Mouse (Mus musculus) naive thymus-derived CD4-positive, alpha-beta T cell, adult 2 months (primary cell): ENCODE data around the gene Brd2.
A peak's percentile ranks its signal among the peaks of the same experiment; 100 is the strongest.

Experiments used
- DNase-seq: peaks from one replicate; pipeline ENCODE4 v3.0.0-alpha.2; 2011; ENCODE audit warnings: low read depth

Gene Brd2

DNA sequence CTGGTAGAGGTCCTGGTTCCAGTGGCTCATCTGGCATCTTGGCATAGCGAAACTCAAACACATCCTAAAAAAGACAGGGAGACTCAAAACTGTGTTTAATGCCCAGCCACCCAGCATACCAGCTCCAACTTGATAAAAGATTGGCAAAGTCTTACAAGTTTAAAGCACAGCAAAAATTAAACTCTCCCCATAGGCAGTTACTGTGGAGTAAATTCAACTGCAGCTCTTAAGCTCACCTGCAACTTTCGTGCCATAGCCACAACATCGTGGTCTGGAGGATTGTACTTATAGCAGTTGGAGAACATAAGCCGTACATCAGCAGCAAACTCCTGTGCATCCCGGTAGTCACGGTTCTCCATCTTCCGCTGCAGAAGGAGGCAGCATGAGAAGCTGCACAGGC, 8.3 kb downstream of the Brd2 start:
- peak; percentile 33 for DNase-seq

DNA sequence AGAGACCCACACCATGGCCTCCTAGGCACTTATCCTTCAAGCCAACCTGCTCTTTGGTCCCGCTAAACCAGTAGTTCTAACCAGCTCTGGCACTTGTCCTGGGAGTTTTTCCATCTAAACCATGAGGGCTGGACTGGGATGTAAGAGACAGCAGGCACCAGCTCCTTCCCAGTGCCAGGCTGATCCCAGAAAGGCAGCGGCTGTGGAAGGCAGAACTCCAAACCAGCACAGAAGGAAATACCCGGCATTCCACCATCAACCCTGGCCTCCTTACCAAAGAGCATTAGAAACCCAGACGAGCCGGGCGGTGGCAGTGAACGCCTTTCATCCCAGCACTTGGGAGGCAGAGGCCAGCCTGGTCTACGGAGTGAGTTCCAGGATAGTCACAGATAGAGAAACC, 12.1 kb downstream of the Brd2 start:
- DNase-seq: no peak

DNA sequence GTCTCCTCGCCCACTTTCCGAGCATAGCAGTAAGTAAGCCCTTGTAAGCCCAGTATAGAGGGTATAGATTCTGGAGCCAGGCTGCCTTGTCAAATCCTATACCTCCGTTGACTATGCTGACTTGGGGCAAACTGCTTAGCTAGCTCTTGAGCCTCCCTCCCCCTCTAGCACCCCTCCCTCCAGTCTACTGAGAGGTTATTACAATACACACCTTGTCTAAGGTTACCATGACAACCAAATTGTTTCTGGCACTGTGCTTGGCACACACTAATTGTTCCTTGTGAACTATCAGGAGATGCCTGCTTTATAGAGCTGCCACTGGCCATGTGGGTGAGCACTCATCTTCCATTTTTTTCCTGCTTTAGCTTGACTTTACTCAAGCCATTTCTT, 12.6 kb downstream of the Brd2 start:
- peak; percentile 54 for DNase-seq

DNA sequence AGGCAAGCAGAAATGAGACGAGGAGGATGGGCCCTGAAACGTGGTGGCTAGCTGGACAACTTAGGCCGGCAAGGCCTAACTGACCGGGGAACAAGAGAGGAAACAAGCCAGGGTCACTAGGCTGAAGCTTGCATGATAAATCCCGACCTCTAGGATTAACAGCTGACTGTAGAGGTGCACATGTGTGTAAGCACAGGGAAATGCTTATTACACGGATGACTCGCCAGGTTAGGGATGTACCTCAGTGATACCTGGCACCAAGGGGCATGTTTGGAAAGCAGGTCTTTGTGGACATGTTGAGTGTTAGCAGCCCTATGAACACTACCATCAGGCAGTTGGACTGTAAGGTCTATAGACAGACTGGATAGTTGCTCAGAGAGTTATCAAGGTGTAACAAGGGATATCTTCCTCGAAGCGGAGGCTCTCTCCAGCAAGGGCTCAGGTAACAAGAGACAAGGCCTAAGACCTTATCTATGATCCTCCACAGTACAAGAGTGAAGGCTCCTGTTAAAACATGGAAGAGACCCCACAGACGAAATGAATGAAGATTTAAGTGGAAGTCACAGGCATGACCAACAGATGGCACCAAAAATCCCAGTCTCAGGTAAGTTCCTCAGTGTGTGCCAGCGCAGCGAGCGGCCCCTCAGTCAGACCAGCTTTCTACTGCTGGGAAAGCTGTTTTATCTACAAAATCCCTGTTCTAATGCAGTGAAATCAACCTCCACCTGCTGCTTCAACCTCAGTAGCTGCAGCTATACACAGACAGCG, 13.2 kb downstream of the Brd2 start:
- peak; percentile 70 for DNase-seq

DNA sequence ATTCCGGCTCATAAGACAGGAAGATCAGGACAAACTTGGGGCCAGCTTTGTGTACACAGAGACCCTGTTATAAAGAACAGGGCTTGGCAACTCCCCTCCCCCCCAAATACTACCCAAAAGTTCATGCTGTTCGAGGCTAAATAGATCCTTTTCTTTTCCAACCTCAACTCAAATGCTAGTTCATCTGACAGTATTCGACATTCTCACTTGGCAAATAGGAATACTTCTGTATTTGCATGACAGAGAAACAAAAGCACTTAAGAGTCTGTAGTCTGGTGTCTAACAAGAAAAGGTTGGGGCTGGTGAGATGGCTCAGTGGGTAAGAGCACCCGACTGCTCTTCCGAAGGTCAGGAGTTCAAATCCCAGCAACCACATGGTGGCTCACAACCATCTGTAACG, 14.0 kb downstream of the Brd2 start:
- DNase-seq: peak; percentile 12

DNA sequence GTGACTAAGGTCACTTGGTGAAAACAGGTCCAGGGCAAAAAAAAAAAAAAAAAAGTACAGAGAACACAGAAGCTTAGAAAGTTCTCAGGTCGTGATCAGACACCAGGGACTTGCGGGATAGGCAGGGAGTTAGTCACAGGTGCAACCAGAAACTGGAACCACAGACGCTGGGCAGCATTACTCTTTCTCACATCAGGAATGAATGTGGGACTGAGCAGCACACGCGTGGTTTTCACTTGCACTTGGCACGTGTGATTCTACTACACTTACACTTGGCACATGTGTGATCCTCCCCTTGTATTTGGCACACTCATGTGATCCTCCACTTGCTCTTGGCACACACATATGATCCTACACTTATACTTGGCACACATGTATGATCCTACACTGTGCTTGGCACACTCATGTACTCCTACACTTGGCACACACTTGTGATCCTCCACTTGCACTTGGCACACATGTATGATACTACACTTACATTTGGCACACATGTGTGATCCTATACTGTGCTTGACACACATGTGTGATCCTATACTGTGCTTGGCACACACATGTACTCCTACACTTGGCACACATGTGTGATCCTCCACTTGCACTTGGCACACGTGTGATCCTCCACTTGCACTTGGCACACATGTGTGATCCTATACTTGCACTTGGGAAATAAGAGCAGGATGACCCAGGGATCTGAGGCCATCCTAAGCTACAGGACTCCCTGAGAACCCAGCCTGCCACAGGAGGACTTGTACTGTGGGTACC, 15.1 kb downstream of the Brd2 start:
- DNase-seq: peak; percentile 22

DNA sequence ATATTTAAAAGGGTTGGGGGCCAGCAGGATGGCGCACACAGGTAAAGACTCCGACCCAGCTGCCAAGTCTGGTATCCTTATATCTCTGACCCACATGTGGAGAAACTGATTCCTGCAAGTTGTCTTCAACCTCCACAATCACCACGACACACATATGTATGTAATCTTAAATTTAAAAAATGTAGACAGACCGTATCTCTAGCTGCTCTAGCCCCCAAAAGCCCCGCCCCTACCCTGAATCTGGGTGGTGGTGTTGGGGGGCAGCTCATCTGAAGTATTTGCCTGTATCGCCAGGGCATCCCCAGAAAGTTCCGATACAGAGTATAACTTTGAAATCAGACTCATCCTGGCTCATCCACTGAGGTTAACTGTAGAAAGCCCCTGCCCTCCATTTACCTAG, 15.9 kb downstream of the Brd2 start:
- DNase-seq: no peak

DNA sequence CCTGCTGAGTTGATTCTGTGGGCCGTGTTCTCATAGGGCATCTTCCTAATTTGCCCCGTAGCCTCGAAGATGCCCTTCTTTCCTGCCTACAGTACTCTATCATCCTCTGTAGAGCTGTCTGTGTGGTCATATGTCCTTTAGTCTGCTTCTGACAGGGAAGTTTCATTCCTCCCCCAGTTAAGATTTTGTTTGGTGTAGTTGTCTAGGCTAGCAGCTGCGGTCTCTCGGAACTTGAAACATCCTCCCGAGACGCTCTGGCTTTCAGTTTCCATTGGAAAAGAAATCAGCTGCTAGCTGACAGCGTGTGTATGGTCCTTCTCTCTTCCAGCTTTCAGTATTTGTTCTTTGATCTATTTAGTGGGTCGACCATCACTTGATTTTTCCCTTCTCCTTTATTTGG, 17.6 kb downstream of the Brd2 start:
- peak; percentile 15 for DNase-seq

DNA sequence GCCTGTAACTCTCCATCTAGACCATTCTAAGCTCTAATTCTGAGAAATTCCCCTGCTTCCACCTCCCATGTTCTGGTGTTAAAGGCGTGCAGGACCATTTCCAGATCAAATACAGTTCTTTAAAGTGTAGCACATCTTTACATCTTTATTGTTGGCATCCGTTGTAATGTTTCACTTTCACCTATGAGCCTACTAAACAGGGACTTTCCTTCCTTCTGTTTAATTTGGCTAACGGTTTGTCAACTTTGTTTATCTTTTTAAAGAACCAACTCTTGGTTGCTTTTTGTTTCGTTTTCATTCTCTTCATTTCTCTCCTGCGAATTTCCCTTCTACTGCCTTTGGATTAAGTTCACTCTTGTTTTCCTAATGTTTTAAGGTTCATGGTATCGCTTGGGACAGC, 19.6 kb downstream of the Brd2 start:
- DNase-seq: peak; percentile 82

DNA sequence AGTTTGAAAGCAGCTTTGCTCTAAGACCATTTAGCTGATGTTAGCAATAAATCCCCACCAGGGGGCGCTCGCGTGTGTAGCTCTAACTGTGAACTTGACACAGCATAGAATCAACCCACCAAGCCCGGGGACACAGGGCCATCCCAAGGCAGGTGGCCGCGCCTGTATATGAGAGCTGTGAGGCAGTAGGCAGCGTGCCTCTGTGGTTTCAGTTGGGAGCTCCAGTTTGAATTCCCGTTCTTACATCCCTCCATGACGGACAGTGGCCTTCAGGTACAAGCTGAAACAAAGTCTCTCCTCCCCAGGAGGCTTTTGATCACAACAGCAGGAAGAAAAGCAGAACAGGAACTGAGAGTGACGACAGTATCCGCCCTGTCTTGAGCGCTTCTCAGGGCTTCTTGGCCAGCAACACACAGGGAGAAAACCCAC, 20.8 kb downstream of the Brd2 start:
- peak; percentile 98 for DNase-seq

DNA sequence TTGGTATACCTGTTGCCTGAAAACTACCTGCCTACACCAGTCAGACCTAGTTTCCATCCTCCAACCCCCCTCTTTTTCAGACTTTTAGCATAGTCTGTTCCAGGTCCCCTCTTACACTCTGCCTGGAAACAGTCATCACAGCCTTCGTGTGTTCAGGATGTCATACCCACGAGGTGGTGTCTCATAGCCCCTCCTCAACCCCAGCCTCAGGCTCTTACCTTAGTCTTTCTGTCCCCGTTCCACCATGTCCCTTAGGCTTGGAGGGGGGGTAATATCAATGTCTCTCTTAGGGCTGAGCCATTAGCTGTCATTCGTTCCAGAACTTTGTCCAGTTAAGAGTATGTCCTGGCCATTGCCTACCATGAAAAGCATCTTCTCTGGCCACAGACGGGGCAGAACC, 21.2 kb downstream of the Brd2 start:
- DNase-seq: no peak

DNA sequence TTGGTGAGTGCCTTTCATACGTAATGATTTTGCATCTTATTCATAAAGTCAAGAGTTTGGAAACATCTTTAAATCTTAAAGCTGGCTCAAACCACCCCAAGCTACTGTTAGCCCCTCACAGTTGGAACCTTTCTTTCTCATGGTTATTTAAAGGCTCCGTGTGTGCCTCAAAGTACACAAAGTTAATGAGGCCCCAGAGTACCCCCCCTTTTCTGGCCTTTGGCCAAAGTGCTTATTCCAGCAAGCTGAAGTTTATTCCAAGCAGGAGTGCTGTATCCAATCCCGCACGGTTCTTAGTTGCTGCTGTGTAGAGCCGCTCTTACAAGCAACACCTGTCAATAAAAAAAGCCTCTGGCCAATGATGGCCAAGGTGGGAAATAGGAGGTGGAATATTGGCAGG, 22.9 kb downstream of the Brd2 start:
- no peak for DNase-seq

DNA sequence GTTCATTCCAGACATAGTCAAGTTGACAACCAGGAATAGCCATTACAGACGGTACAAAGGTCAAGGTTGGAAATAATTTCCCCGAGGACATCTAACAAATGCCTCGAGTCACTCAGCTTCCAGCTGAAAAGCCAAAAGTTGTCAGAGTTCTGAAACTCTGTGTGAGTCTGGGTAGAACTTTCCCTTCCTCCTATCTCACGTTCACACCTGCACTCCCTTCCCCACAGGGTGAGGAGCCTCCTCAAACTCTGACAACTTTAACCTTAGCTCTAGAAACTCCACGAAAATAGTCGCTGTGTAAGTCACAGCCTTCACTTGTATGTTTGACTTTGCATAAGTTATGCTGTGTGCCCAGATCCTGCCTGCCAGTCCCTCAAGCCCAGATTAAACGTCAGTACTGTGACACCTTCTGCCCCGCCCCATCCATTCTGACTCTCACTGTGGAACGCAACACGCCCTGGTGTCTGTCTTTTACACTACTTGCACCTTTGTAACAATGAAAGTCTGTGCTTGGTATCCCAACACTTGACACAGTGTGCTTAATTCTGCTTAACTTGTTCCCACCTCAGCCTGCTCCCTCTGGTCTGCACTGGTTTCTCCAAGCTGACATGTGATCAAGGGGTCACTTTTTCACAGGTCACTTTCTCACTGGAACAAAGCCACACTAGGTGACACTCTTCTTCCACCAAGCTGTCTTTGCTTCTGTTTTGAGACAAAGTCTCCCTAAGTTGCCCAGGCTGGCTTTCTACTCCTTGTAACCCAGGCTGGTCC, 23.5 kb downstream of the Brd2 start:
- DNase-seq: no peak

DNA sequence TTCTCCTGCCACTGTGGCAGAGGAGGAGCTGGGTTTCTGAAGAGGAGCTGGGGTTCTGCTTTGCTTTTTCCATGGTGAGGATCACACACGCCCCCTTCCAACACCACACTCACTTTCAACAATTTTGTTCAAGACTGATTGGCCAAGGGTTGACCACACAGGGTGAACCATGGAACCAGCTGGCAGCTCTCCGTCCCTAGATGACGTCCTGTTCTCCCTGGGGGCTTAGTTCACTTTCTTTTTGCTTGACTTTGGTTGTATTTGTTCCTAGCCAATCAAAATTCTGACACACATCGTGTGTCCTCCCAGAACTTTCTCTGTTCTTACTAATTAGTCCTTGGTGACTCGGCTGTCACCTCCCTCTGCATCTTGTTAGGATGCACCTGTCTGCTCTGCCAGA, 25.2 kb downstream of the Brd2 start:
- DNase-seq: no peak

DNA sequence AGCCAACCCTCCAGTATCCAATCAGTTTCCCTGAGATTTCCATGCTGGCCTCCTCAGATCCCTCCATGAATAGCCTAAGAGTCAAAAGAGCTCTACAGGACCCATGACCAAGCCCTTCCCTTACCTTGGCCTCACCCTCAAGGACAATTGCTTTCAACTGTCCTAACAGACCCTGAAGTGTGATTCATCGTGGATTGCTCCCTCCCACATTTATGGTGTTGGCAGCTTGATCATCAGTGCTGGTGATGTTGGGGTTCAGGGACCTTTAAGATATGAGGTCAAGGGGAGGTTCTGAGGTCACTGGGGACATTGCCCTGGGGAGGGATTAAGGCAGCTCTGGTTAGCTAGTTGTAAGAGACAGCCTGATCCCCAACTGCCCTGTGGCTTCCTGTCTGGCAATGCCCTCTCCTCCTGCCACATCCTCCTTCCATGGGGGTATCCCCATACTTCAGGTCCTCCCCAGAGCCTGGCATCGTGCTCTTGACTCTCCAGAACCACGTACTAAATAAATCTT, 25.9 kb downstream of the Brd2 start:
- DNase-seq: peak; percentile 29

DNA sequence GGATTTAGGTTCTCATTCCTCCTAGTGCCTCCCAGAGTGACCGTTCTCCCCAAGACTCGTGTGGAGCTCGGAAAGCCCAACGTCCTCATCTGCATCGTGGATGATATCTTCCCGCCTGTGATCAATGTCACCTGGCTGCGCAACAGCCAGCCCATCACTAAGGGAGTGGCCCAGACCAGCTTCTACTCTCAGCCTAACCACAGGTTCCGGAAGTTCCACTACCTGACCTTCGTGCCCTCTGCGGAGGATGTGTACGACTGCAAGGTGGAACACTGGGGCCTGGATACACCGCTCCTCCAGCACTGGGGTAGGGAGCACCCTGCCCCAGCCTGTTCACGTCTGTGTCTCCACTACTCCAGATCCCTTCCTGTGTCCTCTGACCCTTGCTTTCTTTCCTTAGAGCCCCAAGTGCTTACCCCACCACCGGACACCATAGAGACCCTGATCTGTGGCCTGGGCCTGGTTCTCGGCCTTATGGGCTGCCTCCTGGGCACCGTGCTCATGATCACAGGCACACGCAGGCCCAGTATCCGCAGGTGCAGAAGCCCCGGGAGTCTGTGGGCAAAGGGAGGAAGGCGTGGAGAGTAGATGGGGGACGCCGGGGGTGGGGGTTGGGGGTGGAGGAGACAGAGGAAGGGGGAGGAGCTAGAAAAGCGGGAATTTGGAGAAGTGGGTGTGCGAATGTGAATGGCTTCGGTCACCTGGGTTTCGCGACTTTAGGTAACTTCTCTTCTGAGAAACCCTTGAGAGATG, 28.0 kb downstream of the Brd2 start:
- peak; percentile 41 for DNase-seq

DNA sequence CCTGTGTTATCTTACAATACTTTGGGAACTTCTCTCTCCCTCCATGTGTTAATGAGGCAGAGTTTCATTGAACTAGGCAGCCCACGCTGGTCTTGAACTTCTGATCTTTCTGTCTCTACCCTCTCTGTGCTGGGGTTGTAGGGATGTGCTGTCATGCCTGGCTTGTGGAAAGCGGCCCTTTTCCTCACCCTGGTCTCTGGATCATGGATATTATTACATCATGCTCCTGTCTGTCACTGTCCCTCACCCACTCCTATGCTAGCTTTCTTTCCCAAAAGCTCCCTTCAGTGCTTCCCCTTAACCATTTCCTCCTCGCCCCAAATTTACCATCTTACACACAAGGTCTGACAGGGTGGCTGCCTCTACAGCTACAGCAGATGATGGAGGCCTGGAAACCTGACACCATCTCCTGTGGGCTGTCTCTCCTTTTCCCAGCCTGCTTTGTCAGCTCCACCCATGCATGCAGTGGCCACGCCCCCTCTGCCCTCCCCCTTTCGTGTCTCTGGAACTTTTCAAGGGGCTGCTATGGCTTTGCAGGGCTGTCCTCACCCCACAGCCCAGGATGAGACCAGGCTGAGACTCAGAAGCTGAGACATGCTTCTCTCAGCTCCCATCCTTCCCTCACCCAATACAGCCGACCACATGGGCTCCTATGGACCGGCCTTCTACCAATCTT, 29.1 kb downstream of the Brd2 start:
- peak; percentile 29 for DNase-seq

DNA sequence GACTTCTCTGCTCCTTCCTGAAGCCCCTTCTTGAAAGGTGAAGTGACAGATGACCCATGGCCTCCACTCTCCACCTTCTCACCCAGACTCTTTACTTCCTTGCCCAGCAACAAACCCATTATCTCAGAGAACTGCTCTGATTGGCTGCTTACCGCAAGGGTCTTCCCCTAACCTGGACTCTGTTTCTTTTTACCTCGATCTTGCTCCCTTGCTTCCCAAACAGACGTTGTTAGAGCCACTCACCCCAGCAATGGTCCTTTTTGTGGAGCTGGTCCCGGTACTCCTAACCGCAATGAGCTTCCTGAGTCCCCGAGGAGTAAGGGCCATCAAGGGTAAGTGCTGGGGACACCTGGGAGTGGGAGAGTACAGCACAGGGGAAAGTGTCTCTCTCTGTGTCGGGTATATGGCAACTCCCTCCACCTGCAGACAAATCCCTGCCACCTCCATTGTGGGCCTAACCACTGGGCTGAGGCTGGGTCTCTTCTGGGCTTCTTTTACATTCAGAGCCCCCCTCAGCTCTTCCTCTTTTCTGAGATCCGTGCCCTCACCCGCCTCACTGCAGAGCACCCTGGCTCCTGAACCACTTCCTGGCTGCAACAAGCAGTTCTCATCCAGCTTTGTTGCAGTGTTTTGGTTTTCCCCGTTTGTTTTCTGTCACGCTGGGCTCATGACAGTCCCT, 30.1 kb downstream of the Brd2 start, which contains the start of gene H2-Oa:
H2-Oa (plus strand) TSS at position 144 of the 679 bp plus-strand sequence.
- DNase-seq: peak; percentile 69

DNA sequence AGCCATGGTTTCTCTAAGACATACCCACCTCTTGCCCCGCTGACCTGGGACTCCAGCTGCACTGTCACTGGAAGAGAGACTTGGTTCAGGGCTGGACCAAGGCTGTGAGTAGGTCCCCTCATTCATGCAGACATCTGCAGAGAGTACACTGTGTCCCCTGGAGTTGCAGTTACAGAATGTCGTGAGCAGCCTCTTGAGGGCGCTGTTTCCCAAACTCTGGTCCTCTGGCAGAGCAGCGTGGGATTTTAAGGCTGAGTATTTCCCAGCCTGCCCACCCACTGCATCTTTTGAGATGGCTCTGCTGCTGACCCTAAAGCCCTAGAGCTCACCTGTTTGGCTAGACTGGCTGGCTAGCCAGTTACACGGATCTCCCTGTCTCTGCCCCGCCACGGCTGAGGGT, 31.5 kb downstream of the Brd2 start:
- DNase-seq: peak; percentile 80

DNA sequence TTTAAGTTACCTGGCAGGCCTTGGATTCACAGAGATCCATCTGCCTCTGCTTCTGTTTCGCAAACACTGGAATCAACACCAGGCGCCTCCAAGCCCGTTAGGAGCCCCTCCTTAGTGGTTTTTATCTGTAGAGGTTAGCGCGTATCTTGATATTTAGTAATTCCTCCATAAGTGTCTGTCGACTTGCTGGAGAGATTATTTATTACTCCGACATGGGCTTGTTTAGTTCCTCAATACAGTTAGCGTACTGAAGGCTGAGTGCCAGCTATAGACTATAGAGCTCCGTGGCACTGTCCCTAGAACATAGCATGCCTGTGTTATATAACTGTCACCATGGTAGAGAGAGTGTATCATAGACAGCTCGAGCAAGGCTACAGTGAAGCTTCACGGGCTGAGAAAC, 34.3 kb downstream of the Brd2 start:
- no peak for DNase-seq

DNA sequence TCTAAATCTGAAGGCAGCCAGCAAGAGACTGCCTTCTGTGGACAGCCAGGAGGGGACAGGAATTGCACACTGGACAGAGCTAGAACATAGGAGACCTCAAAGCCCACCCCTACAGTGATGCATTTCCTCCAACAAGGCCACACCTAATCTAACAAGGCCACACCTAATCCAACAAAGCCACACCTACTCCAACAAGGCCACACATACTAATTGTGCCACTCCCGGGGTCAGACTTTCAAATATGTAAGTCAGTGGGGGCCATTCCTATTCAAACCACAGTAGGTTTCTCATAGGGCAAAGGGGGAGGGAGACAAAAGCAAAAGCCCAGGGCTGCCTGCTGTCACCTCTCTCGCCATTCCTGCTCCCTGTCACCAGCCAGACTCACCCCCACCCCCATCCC, 35.0 kb downstream of the Brd2 start:
- no peak for DNase-seq
